Mouse (Mus musculus) embryonic facial prominence, embryonic 12.5 days (tissue): ENCODE measurements at regions not wholly inside any gene's neighbourhood (a gene's known extent, or its start where the extent isn't known, plus 50 kb on each side); places are given as distances from the start of the nearest gene placed in this dataset.

Experiments
- ATAC-seq: fragments of 200-750 bp; cut with Nextera tagmentation; 2 replicates; pipeline ENCODE4 v1.8.0; 2017; ENCODE audit not compliant: insufficient number of reproducible peaks, insufficient read depth, low FRiP score, low TSS enrichment
- H3K27ac ChIP-seq: fragments of 300-500 bp; sonication (generic); 2 replicates; pipeline ENCODE4 v1.5.1; 2016; ENCODE audit warnings: mild to moderate bottlenecking
- H3K27me3 ChIP-seq: fragments of 300-500 bp; sonication (generic); 2 replicates; pipeline ENCODE4 v1.6.1; 2016; ENCODE audit warnings: mild to moderate bottlenecking, moderate library complexity
- H3K36me3 ChIP-seq: fragments of 300-500 bp; sonication (generic); 2 replicates; pipeline ENCODE4 v1.6.1; 2016; ENCODE audit warnings: mild to moderate bottlenecking
- H3K4me1 ChIP-seq: fragments of 300-500 bp; sonication (generic); 2 replicates; pipeline ENCODE4 v1.6.1; 2016
- H3K4me2 ChIP-seq: fragments of 300-500 bp; sonication (generic); replicated peaks from 2 replicates; pipeline ENCODE4 v1.6.1; 2016; ENCODE audit warnings: mild to moderate bottlenecking, moderate library complexity
- H3K4me3 ChIP-seq: fragments of 300-500 bp; sonication (generic); 2 replicates; pipeline ENCODE4 v1.5.1; 2016; ENCODE audit warnings: mild to moderate bottlenecking
- H3K9ac ChIP-seq: fragments of 300-500 bp; sonication (generic); 2 replicates; pipeline ENCODE4 v1.6.1; 2016; ENCODE audit warnings: mild to moderate bottlenecking, moderate library complexity
- H3K9me3 ChIP-seq: fragments of 300-500 bp; sonication (generic); 2 replicates; pipeline ENCODE4 v1.6.1; 2016; ENCODE audit warnings: mild to moderate bottlenecking, moderate library complexity
- WGBS: fragments of 180-500 bp; shearing (Covaris S2); methylation state at CpG from one replicate; pipeline ENCODE4 v1.1.7; 2016; 5-methylcytosine and 5-hydroxymethylcytosine counted together

GRCm38 (mm10) chr2:50577736-50578135, 281.1 kb upstream of the Mmadhc start:
- no peak overlapping the region for H3K27ac ChIP-seq
- H3K9me3 ChIP-seq = no peaks in the 10 kb centered on the region
- H3K9ac ChIP-seq = no peak overlapping the region
- no peaks in the 10 kb centered on the region for H3K27me3 ChIP-seq
- no peaks in the 10 kb centered on the region for H3K36me3 ChIP-seq
- H3K4me3 ChIP-seq = no peak overlapping the region
- WGBS = 76% methylated on average over 9 of the region's 9 CpGs
- H3K4me1 ChIP-seq = no peaks in the 10 kb centered on the region
- ATAC-seq = no peak
- H3K4me2 ChIP-seq = no peak overlapping the region

GRCm38 (mm10) chr2:50573455-50573854, 276.9 kb upstream of the Mmadhc start:
- WGBS = 55% methylated on average over 3 of the region's 3 CpGs
- Histone ChIP-seq H3K4me3 (no peak overlapping the region), H3K4me1 (no peaks in the 10 kb centered on the region), H3K4me2 (no peak overlapping the region), H3K9ac (no peak overlapping the region), H3K27ac (no peak overlapping the region), H3K36me3 (no peaks in the 10 kb centered on the region), H3K27me3 (no peaks in the 10 kb centered on the region), H3K9me3 (no peaks in the 10 kb centered on the region)
- no peak for ATAC-seq

- Histone ChIP-seq H3K4me3 (no peak overlapping the region), H3K27ac (no peak overlapping the region), H3K36me3 (no peaks in the 10 kb centered on the region), H3K4me2 (no peak overlapping the region), H3K27me3 (no peaks in the 10 kb centered on the region), H3K9me3 (no peaks in the 10 kb centered on the region), H3K9ac (no peak overlapping the region), H3K4me1 (no peaks in the 10 kb centered on the region)
- ATAC-seq = no peak
- 68% methylated on average over 4 of the region's 4 CpGs for WGBS
Observed at GRCm38 (mm10) chr2:50571021-50571420, 274.4 kb upstream of the Mmadhc start.

- Histone ChIP-seq H3K4me1 (no peaks in the 10 kb centered on the region), H3K27ac (no peak overlapping the region), H3K27me3 (no peaks in the 10 kb centered on the region), H3K9ac (no peak overlapping the region), H3K9me3 (no peaks in the 10 kb centered on the region), H3K4me3 (no peak overlapping the region), H3K36me3 (no peaks in the 10 kb centered on the region), H3K4me2 (no peak overlapping the region)
- 67% methylated on average over 7 of the region's 7 CpGs for WGBS
- no peak for ATAC-seq
Observed at GRCm38 (mm10) chr2:50569502-50570285, 273.1 kb upstream of the Mmadhc start.

- no peaks in the 10 kb centered on the region for H3K4me1 ChIP-seq
- no peak overlapping the region for H3K4me3 ChIP-seq
- 78% methylated on average over 8 of the region's 8 CpGs for WGBS
- H3K4me2 ChIP-seq = no peak overlapping the region
- no peaks in the 10 kb centered on the region for H3K36me3 ChIP-seq
- no peaks in the 10 kb centered on the region for H3K27me3 ChIP-seq
- ATAC-seq = no peak
- H3K27ac ChIP-seq = no peak overlapping the region
- H3K9ac ChIP-seq = no peak overlapping the region
- no peaks in the 10 kb centered on the region for H3K9me3 ChIP-seq
Observed at GRCm38 (mm10) chr2:50568777-50569501, 272.3 kb upstream of the Mmadhc start.

GRCm38 (mm10) chr2:50567542-50567941, 270.9 kb upstream of the Mmadhc start:
- H3K9ac ChIP-seq = no peak overlapping the region
- WGBS = 83% methylated on average over 1 of the region's 1 CpGs
- H3K4me2 ChIP-seq = no peak overlapping the region
- no peaks in the 10 kb centered on the region for H3K36me3 ChIP-seq
- H3K4me1 ChIP-seq = no peaks in the 10 kb centered on the region
- no peaks in the 10 kb centered on the region for H3K27me3 ChIP-seq
- no peak overlapping the region for H3K4me3 ChIP-seq
- no peaks in the 10 kb centered on the region for H3K9me3 ChIP-seq
- no peak overlapping the region for H3K27ac ChIP-seq
- ATAC-seq = no peak

- no peak overlapping the region for H3K4me3 ChIP-seq
- no peaks in the 10 kb centered on the region for H3K36me3 ChIP-seq
- no peaks in the 10 kb centered on the region for H3K4me1 ChIP-seq
- H3K9me3 ChIP-seq = no peaks in the 10 kb centered on the region
- no peak overlapping the region for H3K9ac ChIP-seq
- no peak overlapping the region for H3K27ac ChIP-seq
- no peaks in the 10 kb centered on the region for H3K27me3 ChIP-seq
- H3K4me2 ChIP-seq = no peak overlapping the region
- no peak for ATAC-seq
Observed at GRCm38 (mm10) chr2:50554031-50554430, 257.4 kb upstream of the Mmadhc start.

- Histone ChIP-seq H3K4me3 (no peak overlapping the region), H3K4me1 (no peaks in the 10 kb centered on the region), H3K9me3 (no peaks in the 10 kb centered on the region), H3K36me3 (no peaks in the 10 kb centered on the region), H3K27ac (no peak overlapping the region), H3K4me2 (no peak overlapping the region), H3K9ac (no peak overlapping the region), H3K27me3 (no peaks in the 10 kb centered on the region)
- WGBS = 90% methylated on average over 2 of the region's 2 CpGs
- no peak for ATAC-seq
Observed at GRCm38 (mm10) chr2:50552437-50552836, 255.8 kb upstream of the Mmadhc start.

- H3K36me3 ChIP-seq = no peaks in the 10 kb centered on the region
- no peak overlapping the region for H3K4me3 ChIP-seq
- no peak overlapping the region for H3K9ac ChIP-seq
- no peak overlapping the region for H3K27ac ChIP-seq
- no peaks in the 10 kb centered on the region for H3K9me3 ChIP-seq
- no peaks in the 10 kb centered on the region for H3K27me3 ChIP-seq
- 74% methylated on average over 8 of the region's 8 CpGs for WGBS
- H3K4me1 ChIP-seq = no peaks in the 10 kb centered on the region
- ATAC-seq = no peak
- no peak overlapping the region for H3K4me2 ChIP-seq
Observed at GRCm38 (mm10) chr2:50549871-50550270, 253.3 kb upstream of the Mmadhc start.

- Histone ChIP-seq H3K4me3 (no peak overlapping the region), H3K36me3 (no peaks in the 10 kb centered on the region), H3K4me1 (no peaks in the 10 kb centered on the region), H3K9ac (no peak overlapping the region), H3K27me3 (no peaks in the 10 kb centered on the region), H3K27ac (no peak overlapping the region), H3K9me3 (no peaks in the 10 kb centered on the region), H3K4me2 (no peak overlapping the region)
- no peak for ATAC-seq
- WGBS = 57% methylated on average over 2 of the region's 2 CpGs
Observed at GRCm38 (mm10) chr2:50539741-50540441, 243.3 kb upstream of the Mmadhc start.

GRCm38 (mm10) chr2:50538068-50538467, 241.5 kb upstream of the Mmadhc start:
- Histone ChIP-seq H3K4me2 (no peak overlapping the region), H3K4me1 (no peaks in the 10 kb centered on the region), H3K27me3 (no peaks in the 10 kb centered on the region), H3K9me3 (no peaks in the 10 kb centered on the region), H3K9ac (no peak overlapping the region), H3K4me3 (no peak overlapping the region), H3K27ac (no peak overlapping the region), H3K36me3 (no peaks in the 10 kb centered on the region)
- no peak for ATAC-seq
- 60% methylated on average over 5 of the region's 5 CpGs for WGBS
